Mouse (Mus musculus) megakaryocyte, adult 5-6 weeks (primary cell): Measurements from ENCODE around the gene Phc3. TPM values are rescaled to one million over a fixed set of nuclear protein-coding genes. Genes with fewer than 3 reads are reported as not detected.
"Not testable (repeated sequence)": the region's sequence is repeated elsewhere in the genome, so short reads cannot be mapped to it uniquely, and the experiment has no call there.

Experiments
- ATAC-seq: 2 replicates; pipeline ENCODE4 v1.8.0; 2016; ENCODE audit warnings: mild to moderate bottlenecking, inconsistent platforms; ENCODE audit not compliant: poor library complexity, severe bottlenecking
- total RNA-seq, 2 experiments: library from RNA; stranded (forward) in 1 of 2; stranded (reverse) in 1 of 2; fragments of 153-499, 151-499 nt in 1 of 2; fragments of 221-1000, 200-1000 nt in 1 of 2; gene quantifications; 2 replicates each; pipeline versions ENCODE4 v1.2.3 to v1.2.4; 2015 to 2017

Gene Phc3
- total RNA-seq, 2 experiments from 2014 or later = 17.3 to 31.1 TPM

- no peak for ATAC-seq
Measured at GRCm38 (mm10) chr3:30887449-30887848, 81.8 kb downstream of the Phc3 start.

GRCm38 (mm10) chr3:30876709-30877108, 92.5 kb downstream of the Phc3 start:
- peak; percentile 70 for ATAC-seq

GRCm38 (mm10) chr3:30869995-30870394, 99.2 kb downstream of the Phc3 start:
- no peak for ATAC-seq

- no peak for ATAC-seq
Measured at GRCm38 (mm10) chr3:30868625-30869024, 100.6 kb downstream of the Phc3 start.

GRCm38 (mm10) chr3:30868176-30868575, 101.0 kb downstream of the Phc3 start:
- no peak for ATAC-seq

GRCm38 (mm10) chr3:30864640-30865039, 104.6 kb downstream of the Phc3 start:
- ATAC-seq = peak; percentile 83

- ATAC-seq = peak; percentile 29
Measured at GRCm38 (mm10) chr3:30863712-30864435, 105.3 kb downstream of the Phc3 start.

GRCm38 (mm10) chr3:30860705-30861104, 108.5 kb downstream of the Phc3 start:
- peak; percentile 45 for ATAC-seq

- ATAC-seq = not testable (repeated sequence)
Measured at GRCm38 (mm10) chr3:30859599-30859998, 109.6 kb downstream of the Phc3 start.

GRCm38 (mm10) chr3:30855604-30856458, 113.4 kb downstream of the Phc3 start, which contains the start of gene Gpr160:
Gene Gpr160, plus strand, starts transcription at chr3:30855950.
- peak; percentile 79 for ATAC-seq

GRCm38 (mm10) chr3:30853596-30853995, 115.6 kb downstream of the Phc3 start:
- no peak for ATAC-seq

GRCm38 (mm10) chr3:30851422-30851821, 117.8 kb downstream of the Phc3 start:
- no peak for ATAC-seq

Other genes with a start within 250 kb of the Phc3 start
- gene Samd7, start 223.1 kb downstream of the Phc3 start, total RNA-seq (2015) = not detected in 2 replicates
- not detected in 2 replicates for gene Samd7, start 223.1 kb downstream of the Phc3 start, total RNA-seq (2017)
- 82.5 and 94.5 TPM in 2 replicates for gene Sec62, start 176.5 kb downstream of the Phc3 start, total RNA-seq (2015)
- 80.5 and 83.7 TPM in 2 replicates for gene Sec62, start 176.5 kb downstream of the Phc3 start, total RNA-seq (2017)
- gene Gpr160, start 113.5 kb downstream of the Phc3 start, total RNA-seq (2015) = 93.1 and 109 TPM in 2 replicates
- 59.0 and 73.8 TPM in 2 replicates for gene Gpr160, start 113.5 kb downstream of the Phc3 start, total RNA-seq (2017)
- gene Prkci, start 26.3 kb upstream of the Phc3 start, total RNA-seq (2015) = 18.8 and 19.9 TPM in 2 replicates
- gene Prkci, start 26.3 kb upstream of the Phc3 start, total RNA-seq (2017) = 12.4 and 14.7 TPM in 2 replicates
- 20.4 and 21.8 TPM in 2 replicates for gene Skil, start 125.6 kb upstream of the Phc3 start, total RNA-seq (2015)
- 31.6 and 32.5 TPM in 2 replicates for gene Skil, start 125.6 kb upstream of the Phc3 start, total RNA-seq (2017)
- not detected in 2 replicates for gene Cldn11, start 180.5 kb upstream of the Phc3 start, total RNA-seq (2015)
- gene Cldn11, start 180.5 kb upstream of the Phc3 start, total RNA-seq (2017) = not detected in 2 replicates